ENCODE assay signal across 16 mouse cellular contexts in genomic region chr3:35703528-35704327, GRCm38 (mm10).
"Had no signal": no experiment of that assay in that cellular context is flagged by ENCODE, and none has a peak within 500 bp of the region (broad histone marks: within the 10 kb centered on the region; RNA-seq: fewer than 3 reads in every experiment).

No protein-coding gene starts in this region.

- H3K27me3 ChIP-seq: kidney, embryonic 15.5 days; limb, embryonic 12.5 days; limb, embryonic 15.5 days had no signal

- H3K9me3 ChIP-seq: kidney, embryonic 15.5 days; limb, embryonic 12.5 days; limb, embryonic 15.5 days had no signal

- H3K9ac ChIP-seq: kidney, embryonic 15.5 days; limb, embryonic 12.5 days; limb, embryonic 15.5 days; liver, embryonic 14.5 days; liver, postnatal 0 days; lung, embryonic 14.5 days had no signal

- H3K4me1 ChIP-seq: kidney, embryonic 15.5 days; limb, embryonic 12.5 days; limb, embryonic 15.5 days had no signal

- ATAC-seq: liver, postnatal 0 days had no signal

- H3K27ac ChIP-seq: kidney, embryonic 15.5 days; limb, embryonic 12.5 days; limb, embryonic 15.5 days; liver, embryonic 14.5 days; stomach, postnatal 0 days had no signal

- H3K4me2 ChIP-seq: kidney, embryonic 15.5 days; limb, embryonic 12.5 days; limb, embryonic 15.5 days; liver, embryonic 11.5 days; lung, embryonic 14.5 days; midbrain, embryonic 11.5 days had no signal

- DNase-seq: kidney, postnatal 10 days; kidney, postnatal 36 days; left cerebral cortex, postnatal 4 days; liver, postnatal 0 days; lung, embryonic 14.5 days; midbrain, embryonic 14.5 days; thymus, adult 2 months; thymus, postnatal 14 days; thymus, postnatal 4 days had no signal

- H3K36me3 ChIP-seq: kidney, embryonic 15.5 days; limb, embryonic 12.5 days; limb, embryonic 15.5 days had no signal

- H3K4me3 ChIP-seq: kidney, embryonic 15.5 days; limb, embryonic 12.5 days; limb, embryonic 15.5 days had no signal
